Mouse (Mus musculus): ENCODE results near the gene Hmgcr.

The Hmgcr gene

DNA sequence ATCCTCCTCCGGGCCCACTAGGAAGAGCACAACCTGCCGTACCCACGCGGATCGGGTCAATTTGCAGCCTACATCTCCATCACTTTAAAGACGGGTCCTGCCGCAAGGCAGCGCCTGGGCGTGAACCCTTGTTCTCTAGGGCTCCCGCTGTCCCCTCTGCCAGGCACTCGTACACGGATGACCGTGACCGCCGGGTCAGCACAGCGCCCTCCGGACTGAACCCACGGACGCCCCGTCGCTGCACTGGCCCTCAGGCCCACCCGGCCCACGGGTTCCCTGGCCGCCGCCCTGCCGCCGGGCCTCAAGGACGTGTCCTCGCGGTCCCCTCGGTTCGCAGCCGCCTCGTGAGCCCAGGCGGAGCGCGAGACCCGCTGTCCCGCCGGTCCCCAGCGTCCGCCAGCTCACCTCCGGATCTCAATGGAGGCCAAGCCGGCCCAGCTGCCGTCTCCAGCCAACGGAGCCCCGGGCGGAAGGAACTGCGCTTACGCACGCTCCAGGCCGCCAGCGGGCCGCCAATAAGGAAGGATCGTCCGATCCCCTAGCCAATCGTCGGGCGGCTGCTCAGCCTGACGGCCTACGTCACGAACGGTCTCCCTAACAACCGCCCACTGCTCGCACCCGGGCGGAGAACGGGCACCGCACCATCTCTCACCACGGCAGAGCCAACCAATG lies at the start of gene Hmgcr:
Gene Hmgcr (minus strand): TSS at position 531 of the 672 bp plus-strand sequence.
- DNase-seq (ENCODE audit: low read depth) = peak; percentile 94

DNA sequence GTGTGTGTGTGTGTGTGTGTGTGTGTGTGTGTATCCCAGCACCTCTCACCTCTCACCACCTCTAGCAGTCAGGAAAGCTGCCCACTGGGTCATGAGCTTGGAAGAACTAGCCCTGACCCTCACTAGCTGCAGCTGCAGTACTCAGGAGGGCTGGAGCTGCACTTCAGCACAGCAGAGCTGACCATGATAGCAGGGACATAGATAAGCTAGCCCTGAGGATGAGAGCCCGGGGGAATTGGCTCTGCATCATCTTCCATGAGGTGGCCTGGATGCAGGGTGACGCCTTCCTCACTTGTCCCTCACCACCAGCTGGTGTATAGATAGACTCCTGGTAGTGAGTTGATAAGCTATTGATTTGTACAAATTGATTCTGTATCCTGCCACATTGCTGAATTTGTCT lies 49.3 kb upstream of the Hmgcr start:
- no peak for DNase-seq (ENCODE audit: low read depth)

DNA sequence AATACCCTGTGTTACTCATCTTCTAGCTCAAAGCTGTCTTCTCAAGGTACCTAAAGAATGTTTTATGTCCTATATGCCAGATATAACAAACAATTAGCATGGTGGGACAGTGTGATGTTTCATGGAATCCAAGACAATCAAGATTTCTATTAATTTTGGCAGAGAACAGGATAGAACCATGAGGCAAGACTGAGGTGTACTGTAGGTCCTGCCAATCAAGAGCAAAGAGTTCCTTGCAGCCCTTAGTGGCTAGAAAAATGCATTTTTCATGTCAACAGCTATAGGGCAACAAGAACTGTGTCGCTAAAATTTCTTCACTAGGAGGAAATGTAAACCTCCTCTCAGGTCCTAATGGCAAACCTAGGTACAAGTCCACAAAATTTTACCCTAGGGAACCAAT lies 47.1 kb upstream of the Hmgcr start:
- DNase-seq (ENCODE audit: low read depth) = no peak

DNA sequence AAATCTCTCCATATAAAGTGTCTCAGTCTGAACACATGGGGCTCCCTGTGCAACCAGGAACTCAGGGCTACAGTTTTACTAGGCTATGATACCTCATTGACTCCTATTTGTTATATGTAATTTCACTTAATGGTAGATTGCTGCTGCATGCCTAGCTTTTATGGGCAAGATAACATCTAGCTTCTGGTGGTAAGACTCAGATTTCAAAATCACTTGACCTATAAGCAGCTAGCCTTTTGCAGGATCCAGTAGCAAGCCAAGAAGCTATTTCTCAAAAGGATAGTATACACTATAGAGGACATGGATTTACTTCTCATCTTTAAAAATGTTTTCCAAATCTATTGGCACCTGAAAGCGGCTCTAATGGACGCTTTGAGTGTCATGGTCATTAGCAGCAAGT lies 45.6 kb upstream of the Hmgcr start:
- no peak for DNase-seq (ENCODE audit: low read depth)

DNA sequence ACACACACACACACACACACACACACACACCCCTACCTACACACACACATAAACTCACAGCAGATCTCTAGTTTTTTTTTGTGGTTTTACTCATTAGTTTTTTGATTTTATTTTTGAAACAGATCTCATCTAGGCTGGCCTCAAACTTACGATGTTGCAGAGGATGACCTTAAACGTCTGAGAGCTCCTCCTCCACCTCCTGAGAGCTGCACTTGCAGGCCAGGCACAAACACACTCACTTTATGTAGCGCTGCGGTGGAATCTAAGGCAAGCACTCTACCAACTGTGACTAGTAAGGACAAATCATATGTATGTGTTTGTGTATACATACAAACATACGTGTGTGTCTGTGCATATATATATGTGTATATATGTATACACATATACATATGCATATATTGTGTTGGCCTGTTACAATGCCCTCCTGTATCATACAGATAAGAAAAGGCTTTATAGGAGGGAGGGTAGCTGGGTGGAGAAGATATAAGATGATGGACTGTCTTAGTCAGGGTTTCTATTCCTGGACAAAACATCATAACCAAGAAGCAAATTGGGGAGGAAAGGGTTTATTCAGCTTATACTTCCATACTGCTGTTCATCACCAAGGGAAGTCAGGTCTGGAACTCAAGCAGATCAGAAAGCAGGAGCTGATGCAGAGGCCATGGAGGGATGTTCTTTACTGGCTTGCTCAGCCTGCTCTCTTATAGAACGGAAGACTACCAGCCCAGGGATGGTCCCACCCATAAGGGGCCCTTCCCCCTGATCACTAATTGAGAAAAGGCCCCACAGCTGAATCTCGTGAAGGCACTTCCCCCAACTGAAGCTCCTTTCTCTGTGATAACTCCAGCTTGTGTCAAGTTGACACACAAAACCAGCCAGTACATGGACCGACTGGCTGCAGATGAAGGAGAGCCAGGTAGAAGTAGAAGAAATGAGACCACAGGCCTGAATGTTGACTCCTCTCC lies 38.8 kb upstream of the Hmgcr start:
- peak; percentile 24 for DNase-seq (ENCODE audit: low read depth)

DNA sequence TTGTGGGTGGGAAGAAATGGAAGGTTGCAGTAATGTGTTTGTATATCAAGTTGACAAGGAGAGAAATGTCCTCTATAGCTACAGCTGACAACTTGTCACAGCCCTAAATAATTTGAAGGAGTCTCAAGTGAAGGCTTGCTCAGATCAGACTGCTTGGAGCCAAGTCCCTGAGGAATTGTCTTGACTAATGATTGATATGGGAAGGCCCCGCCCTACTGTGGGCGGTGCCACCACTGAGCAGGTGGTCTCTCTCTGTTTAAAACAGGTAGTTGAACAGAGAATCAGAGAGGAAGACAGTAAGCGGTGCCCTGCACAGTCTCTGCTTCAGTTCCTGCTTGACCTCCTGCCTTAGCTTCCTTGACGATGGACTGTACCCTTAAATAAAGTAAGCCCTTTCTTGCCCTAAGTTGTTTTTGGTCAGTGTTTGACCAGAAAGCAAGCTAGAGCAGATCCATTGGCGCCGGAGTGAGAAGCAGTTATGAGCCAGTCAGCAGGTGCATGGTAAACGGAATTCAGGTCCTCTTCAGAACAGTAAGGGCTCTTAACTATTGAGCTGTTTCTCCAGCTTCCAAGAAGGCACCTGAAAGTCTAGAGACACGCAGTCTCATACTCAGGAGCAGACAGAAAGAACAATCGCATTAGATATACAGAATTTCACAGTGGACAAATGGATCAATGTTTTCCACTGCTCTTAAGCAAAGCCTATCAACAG lies 32.0 kb upstream of the Hmgcr start:
- no peak for DNase-seq (ENCODE audit: low read depth)

DNA sequence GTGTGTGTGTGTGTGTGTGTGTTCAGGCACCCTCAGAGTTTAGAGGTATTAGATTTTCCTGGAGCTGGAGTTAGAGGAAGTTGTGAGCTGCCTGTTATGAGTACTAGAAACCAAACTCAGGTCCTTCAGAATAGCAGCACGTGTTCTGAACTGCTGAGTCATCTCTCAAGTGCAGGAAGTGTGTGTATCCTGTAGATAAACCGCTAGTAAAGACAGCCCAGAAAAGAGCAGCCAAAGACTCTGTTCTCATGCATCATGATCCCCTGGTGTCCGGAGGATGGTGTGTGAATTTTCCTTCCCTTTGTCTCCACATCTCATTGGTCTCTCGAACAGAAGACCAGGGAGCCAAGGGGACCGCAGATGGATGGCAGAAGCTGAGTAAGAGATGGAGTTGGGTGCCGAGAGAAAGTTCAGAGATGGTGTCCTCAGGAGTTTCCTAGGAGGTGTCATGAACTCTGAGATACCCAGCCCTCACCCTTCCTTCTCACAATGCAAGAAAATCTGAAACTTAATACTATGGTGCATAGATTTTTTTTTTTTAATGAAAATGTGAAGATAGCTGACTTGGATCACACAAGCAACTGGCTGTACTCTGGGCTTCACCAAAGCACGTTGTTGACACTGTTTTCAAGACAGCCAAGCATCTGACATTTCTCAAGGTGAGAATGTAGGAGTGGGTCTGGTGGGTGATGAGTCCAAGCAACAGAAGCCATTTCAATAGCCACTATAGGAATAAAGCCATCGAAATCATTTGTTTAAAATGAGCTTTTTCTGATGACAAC lies 27.3 kb upstream of the Hmgcr start:
- peak; percentile 78 for DNase-seq (ENCODE audit: low read depth)

DNA sequence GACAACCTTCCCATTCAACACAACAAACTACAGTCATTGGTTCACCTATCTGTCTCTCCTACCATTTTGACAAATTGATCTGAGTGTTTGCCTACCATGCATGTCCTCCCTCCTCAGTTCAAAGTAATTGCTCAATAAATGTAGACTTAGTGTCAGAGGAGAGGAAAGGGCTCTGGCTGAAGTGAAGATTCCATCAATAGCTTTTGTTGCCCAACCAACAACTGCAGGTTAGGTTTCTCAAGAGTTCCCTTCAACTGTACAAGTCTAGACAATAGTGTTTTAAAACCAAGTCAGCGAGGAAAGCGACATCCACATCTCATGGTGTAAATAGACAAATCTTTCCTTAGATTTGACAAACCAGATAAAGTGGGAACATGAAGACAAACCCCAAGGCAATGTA lies 24.7 kb upstream of the Hmgcr start:
- no peak for DNase-seq (ENCODE audit: low read depth)

DNA sequence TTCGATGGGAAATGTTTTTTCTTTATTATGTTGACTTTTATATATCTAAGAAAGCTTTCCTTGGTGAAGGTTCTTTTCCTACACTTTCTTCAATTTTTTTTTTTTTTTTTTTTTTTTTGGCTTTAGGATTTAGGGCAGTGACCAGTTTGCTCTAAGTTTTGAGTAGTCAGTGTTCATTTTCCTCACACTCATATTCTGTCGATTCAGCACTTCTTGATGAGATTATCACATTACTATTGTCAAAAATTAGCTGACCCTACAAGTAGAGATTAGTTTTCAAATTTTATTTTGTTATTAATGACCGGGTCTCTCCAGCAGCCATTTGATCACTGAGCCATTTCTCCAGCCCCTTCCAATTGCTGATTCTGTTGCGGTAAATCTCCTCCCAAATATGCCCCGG lies 19.2 kb upstream of the Hmgcr start:
- DNase-seq (ENCODE audit: low read depth) = no peak

DNA sequence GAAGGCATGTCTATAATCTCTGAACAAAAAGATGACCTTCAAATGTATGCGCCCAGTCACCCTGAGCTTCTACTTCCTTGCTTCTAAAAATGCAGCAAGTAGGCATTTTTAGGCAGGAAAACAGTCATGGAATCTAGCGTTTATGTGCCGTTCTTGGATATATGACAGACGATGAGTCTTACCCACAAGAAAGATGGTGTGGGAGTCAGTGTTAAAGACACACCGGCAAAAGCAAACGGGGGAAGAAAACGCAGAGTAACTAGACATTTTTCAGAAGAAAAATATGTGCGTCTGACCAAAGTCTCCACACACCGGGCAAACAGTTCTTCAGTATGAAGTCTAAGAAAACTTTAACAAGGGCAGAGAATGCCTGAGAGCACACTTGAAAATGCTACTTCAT lies 16.5 kb upstream of the Hmgcr start:
- DNase-seq (ENCODE audit: low read depth) = no peak

DNA sequence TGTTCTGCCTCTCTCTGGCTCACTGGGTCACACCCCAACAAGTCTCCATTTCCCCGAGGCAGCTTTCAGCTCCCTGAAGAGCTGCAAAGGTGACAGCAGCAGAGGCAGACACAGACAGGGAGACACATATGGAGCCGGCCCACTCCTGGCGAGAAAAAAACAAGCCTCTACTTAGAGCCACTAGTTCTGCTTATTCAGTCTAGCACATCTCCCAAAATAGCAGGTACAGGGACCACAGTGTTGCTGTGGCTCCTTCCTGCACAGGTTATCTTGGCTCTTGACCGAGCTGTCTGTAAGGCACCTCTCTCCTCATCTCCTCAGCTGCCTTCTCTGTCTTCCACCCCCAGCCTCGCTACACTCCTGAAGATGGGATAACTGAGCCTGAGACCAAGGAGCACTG lies 14.0 kb upstream of the Hmgcr start:
- no peak for DNase-seq (ENCODE audit: low read depth)

DNA sequence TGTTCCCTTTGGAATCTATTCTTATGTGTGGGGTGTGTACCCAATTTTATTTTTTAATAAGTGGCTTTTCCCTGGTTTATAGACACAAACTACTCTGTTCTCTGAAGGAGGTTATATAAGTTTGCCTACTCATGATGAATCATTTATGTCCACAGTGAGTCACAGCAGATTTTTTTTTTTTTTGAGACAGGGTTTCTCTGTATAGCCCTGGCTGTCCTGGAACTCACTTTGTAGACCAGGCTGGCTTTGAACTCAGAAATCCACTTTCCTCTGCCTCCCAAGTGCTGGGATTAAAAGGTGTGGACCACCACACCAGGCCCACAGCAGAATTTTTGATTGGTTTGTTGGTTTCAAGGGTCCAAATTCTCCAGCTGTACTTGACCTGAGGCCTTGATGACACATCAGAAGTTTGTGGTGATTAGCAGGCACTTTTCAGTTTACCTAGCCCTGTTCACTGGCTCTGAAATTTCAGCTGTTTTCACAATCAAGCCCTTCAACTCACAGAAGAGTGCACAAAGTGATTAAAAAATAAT lies 10.4 kb upstream of the Hmgcr start:
- DNase-seq (ENCODE audit: low read depth) = no peak

DNA sequence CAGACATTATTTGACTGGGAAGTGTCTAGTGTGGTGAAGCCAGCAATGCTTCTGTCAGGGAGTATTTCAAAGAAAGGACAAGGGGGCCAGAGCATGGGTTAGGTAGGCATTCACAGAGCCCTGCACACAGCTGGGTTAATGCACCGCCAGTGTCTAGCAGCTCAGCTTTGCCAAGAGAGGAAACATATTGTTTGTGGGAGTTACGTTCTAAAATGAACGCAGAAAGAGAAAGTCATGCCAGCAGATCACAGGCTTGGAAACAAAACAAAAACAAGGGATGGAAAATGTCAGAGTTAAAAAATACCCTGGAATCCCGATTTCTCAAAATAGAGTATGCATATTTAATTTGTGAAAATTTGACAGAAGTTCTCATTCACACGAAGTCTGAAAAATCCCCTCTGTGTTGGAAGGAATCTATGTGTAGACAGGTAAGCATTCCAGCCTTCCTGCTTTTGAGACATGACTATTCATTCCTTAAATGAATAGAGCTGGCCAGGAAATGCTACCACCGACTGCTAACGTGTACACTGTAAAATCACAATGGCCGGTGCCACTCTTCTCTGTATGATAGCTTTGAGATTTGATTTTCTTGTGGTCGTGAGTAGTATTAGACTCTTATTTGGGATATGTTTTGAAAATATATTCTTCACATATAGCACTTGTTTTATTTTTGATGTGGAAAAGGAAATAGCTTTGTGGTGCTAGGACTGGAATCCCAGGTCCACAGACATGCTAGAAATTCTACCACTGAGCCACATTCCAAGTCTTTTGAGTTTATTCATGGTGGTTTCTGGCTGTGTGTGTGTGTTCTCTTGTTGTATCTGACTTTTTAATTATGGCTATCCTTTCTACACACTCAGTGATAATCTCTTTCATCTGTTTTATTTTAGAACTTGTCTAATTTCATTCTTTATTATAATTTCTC lies 9.7 kb upstream of the Hmgcr start:
- DNase-seq (ENCODE audit: low read depth) = no peak

DNA sequence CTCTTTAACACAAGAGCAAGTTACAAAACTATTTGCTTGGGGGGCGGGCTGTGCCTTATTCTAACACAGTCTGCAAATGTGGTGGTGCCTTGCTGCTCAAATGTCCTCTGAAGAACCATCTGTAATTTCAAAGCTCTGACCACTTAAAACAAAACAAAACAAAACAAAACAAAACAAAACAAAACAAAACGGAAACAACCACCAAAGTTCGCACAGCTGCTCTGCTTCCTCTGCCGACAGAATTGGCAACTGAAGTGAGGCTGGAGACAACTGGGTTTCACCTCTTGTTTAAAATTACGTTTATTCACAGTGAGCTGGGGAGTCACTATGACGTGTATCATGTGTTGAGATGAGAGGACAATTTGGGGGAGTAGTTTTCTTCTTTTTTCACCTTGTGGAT lies 7.9 kb upstream of the Hmgcr start:
- no peak for DNase-seq (ENCODE audit: low read depth)

DNA sequence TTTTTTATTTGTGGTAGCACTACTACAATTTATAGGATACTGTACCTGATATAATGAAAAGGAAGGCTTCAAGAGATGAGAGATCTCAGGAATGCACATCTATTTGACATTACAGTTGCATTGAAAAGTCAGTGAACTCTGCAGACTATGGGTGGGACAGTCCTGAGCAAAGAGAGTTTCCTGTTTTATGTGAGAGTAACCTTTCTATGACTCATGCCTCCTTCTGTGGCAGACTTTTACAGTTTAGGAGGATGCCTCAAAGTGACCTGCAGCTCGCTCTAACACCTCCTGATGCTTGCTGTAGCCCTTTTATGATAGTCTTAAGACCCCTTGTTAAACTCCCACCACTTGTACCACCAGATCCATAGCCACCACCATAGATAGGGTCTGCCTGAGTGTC lies 6.3 kb upstream of the Hmgcr start:
- DNase-seq (ENCODE audit: low read depth) = no peak

DNA sequence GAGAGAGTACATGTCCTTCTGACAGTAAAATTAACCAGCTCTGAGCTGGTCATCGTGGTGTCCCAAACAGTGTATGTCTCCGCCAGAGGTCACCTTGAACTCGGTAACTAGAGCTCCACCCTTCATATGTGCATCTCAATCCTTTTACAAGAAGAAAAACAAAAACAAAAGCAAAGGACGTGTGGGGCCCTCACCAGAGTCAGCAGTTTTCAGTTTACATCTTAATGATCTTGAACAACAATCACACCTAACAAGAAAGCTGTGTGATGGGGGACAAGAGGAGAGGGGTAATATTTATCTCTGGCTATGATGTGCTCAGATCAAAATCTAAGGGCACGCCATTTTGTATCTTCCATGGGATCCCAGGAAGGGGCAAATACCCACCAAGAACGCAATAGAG lies 5.0 kb upstream of the Hmgcr start:
- no peak for DNase-seq (ENCODE audit: low read depth)

DNA sequence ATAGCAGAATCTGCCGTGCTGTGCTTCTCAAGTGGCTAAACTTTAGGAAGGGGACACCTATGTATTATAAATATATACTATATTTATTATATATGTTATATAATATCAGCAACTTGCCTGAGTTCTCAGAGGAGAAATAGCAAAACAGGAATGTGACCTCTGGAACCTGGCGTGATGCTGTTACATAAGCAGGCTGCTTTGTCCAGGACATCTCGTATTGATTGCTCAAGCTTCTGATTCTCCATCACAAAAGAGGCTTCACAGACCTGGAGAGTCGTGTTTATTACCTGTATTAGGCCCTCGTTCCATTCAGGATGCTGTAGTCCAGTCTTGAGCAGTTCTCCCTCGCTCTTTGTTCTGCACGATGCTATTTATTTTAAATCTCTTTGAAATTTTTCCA lies 3.1 kb upstream of the Hmgcr start:
- no peak for DNase-seq (ENCODE audit: low read depth)

DNA sequence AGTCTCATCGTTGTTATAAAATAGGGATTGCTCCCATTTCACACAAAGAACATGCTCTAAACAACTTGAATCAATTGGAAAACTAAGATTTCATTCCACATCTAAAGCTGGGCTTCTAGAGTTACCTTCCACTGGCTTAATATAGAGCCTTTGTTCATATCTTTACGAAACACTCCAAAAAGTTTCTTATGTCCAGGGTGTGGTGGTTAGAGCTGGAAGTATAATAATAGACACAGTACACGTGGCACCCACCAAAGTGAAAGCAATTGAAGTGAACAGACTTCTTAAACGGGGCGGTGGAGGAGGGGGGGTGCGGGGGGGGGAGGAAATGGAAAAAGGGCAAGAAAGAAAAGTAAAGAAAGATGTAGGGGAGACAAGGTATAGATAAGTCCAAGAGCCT lies 1.5 kb upstream of the Hmgcr start:
- peak; percentile 34 for DNase-seq (ENCODE audit: low read depth)

DNA sequence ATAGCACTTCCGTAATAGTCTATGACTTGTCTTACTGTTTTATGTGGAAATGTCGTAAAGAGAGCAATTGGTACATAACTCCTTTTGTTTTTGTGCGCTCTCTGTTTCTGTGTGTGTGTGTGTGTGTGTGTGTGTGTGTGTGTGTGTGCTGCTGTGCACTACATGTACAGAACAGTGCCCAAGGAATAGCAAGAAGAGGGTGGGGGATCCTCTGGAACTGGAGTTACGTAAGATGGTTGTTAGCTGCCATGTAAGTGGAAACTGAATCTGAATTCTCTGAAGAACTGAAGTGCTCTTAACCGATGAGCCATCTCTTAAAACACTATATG lies 1.1 kb upstream of the Hmgcr start:
- peak; percentile 21 for DNase-seq (ENCODE audit: low read depth)

DNA sequence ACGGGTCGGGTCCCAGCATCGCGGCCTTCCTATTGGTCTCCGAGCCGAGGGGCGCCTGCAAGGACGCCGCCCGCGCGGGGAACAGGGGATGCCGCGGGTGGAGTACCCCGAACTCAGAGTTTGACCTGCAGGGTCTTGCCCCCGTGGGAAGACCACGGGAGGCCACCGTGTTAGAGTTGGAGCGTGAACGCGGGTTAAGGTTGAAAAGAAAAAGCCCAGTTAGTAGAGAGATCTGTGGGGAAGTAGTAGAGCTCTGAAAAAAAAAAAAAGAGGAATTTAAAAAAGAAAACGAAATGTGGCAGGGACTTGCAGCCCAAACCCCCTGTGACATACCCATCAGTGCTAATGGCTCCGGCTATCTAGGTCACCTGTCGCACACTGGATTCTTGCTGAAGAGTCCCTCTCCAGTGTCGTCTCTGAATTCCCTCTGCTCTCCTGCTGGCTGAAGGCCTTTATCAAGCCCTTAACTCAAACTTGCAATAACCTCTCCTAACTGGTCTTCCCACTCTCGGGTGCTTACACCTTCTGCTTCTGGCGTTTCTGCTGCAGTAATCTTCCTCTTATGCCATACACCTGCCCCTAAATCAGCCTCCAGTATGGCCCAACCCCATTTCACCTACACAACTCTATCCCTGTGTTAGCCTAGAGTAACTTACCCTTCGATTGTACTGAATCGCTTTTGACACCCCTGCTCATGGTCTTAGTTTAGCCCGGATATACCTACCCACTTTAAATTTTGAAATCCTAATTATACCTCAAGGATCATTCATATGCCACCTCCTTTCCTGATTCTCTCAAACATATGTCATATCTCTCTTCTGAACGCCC lies 556 bp upstream of the Hmgcr start:
- DNase-seq (ENCODE audit: low read depth) = peak; percentile 28
